Mouse (Mus musculus) hematopoietic stem cell, adult 5-6 weeks (primary cell): ENCODE measurements around the gene Itgav. TPM values are rescaled to one million over a fixed set of nuclear protein-coding genes. Genes with fewer than 3 reads are reported as not detected.
A peak's percentile ranks its signal among the peaks of the same experiment; 100 is the strongest.

Source experiments
- ATAC-seq, 2 experiments: fragments of 125-278 bp in 1 of 2; replicated peaks in 1 of 2; 2 replicates each; pipeline ENCODE4 v1.8.0; 2016 to 2017; ENCODE audit warnings: inconsistent platforms in 2 of 2, mild to moderate bottlenecking in 2 of 2, moderate number of reproducible peaks in 2 of 2, low read depth in 1 of 2, moderate TSS enrichment in 1 of 2; ENCODE audit not compliant: low FRiP score in 2 of 2, poor library complexity in 2 of 2, severe bottlenecking in 2 of 2, insufficient read depth in 1 of 2, low TSS enrichment in 1 of 2
- total RNA-seq: library from RNA; stranded (forward); fragments of 172-1452, 232-1000 nt; gene quantifications from 2 replicates; pipeline ENCODE4 v1.2.3, GENCODE M21; 2017

Itgav gene
- total RNA-seq, 1 experiment from 2014 or later, result 20.8 TPM

DNA sequence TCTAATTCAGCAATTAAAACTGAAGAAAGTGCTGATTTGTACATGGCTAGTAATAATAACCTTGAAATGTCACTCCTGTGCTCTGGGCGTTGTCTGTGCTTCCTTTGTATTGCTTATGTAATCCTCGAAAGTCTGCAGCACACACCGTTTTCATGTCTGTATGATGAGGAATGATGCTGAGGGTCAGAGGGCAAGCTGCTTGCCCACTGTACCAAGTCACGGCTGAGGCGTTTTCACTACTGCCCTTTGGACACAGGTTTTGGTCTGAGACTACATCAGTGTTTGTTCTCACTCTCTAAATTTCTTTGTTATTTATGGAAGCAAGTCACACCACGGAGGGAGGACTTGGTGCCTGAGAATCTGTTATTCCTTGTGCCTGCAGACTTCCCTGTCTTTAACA is 41.9 kb downstream of the Itgav start:
- no peak for ATAC-seq

GRCm38 (mm10) chr2:83766878-83767277 is 42.7 kb downstream of the Itgav start:
- peak; percentile 53 to 58; a peak in 3 of 4 replicates for ATAC-seq

GRCm38 (mm10) chr2:83768311-83769047 is 44.3 kb downstream of the Itgav start:
- no peak for ATAC-seq

GRCm38 (mm10) chr2:83771155-83771812 is 47.1 kb downstream of the Itgav start:
- peak; percentile 87 to 96 for ATAC-seq

DNA sequence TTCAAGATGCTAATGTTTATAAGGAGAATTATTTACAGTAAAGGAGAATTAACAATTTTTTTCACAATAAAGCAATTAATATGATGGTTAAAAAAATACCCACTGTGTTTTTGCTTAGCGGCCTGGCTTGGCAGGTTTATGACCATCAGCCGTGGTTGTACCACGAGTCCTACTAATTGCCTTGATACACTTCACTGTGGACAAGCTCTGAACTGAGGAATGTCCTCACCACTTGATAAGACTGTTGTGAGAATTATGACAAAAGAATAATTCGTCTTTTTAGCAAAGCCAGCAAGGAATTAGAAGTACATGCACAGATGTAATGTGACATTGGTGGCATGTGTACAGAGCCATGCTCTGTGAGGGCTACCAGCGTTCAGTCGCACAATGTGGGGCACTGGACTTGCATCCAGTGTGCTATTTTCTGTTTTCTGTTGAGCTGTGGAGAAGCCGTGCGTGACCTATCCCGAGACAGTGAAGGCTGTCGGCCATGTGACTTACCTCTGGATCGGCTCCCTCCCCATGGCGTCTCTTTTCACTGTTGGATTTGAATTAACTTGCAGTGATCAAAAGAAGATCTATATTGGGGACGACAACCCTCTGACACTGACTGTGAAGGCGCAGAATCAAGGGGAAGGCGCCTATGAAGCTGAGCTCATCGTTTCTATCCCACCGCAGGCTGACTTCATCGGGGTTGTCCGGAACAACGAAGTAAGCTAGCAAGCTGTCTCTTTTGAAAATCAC is 67.3 kb downstream of the Itgav start:
- no peak for ATAC-seq

DNA sequence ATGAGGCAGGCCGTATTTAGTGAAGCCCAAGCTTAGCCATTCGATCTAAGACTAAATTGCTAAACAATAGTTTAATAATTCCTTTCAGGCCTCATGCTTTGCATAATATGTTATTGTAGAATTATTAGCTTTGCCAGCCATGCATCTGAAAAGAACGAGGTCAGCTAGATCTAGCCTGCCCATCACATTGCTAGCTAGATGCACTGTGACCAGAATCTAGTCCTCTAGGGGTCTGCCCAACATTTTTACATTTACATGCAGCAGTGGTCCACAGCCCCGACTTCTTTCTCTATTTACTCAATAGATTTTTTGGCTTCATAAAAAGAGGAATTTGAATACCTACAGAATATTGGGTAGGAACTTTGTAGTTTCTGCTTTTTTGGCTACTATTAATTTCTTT is 67.9 kb downstream of the Itgav start:
- ATAC-seq, result no peak

GRCm38 (mm10) chr2:83795766-83796165 is 71.6 kb downstream of the Itgav start:
- ATAC-seq, result no peak

DNA sequence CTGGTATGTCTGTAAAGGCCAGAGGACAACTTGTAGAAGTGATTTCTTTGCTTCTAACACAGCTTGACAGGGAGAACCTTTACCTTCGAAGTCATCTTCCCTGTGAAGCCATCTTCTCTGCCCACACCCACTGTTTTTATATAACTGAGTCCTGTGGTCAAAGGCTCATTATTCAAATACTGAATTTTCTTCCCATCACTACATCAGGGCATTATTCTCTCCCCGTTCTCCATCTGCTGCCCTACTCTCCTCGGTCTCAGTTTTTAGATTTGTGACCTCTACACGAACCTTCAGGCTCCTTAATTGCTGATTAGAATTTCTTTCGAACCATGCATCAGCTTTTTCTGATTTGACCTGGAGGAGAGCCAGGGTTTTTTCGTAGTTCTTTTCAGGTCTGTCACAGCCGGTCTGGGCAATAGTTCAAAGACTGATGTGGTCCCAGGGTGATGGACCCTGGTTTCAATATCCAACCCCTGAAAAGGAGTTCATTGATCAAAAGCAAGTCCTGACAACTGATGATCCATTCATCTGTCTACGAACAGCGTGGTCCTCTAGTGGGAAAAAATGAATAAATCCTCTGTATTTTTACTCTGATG is 73.8 kb downstream of the Itgav start:
- ATAC-seq, result no peak

DNA sequence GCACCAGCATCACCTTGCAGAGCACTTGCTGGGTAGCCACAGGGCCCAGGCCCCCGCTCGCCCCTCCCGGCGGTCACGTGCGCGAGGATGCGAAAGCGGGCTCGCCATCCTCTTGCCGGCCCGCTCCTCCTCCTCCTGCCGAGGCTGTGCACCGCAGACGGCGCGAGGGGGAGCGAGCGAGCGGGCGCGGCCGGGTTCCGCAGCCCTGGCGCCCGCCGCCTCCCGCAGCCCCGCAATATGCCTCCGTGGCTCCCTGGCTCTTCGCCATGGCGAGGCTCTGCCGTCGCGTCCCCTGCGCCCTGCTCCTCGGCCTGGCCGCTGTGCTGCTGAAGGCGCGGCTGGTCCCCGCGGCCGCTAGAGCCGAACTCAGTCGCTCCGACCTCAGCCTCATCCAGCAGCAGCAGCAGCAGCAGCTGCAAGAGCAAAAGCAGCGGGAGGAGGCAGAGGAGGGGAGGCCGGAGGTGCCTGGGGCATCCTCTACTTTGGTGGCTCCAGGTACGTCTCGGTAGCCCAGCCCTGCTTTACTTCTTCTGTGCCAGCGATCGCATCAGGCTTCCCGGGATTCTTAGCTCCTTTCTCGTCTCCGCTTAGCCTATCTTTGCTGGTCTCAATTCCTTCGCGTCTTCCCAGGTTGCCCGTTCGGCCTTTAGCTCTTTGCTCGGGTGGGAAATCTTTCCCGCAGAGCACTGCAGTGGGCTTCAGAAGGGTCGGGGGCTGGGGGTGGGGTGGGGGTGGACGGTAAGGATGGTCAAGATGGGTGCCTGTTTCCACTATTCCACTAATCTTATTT is 88.5 kb downstream of the Itgav start, which contains the start of gene Fam171b:
Gene Fam171b, plus strand, starts transcription at position 154 of the 790 bp plus-strand sequence.
- peak; percentile 88 to 90 for ATAC-seq

DNA sequence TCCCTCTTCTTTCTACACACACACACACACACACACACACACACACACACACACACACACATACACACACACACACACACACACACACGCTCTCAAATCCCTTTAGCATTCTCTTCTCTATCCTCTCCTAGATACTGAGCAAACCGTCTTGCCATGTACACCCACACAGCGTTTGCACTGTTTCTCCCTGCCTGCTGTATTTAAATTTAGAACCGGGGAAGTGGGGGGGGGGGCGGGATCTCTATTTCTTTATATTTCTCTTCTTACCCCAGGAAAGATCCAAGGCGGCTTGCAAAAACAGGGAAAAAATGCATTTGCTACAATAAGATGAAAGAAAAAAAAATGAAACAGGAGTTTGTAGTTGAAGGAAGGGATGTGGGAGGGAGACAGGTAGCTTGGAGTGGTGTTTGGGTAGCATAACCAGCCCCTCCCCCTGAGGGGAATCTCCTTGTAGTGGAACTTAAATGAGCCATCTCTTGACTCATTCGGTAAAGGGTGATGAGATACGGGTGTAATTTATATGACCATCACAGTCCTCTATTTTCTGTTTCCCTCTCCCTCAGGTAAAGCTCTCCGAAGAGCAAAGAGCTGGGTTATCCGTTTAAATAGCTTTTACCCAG is 89.2 kb downstream of the Itgav start:
- no peak for ATAC-seq

GRCm38 (mm10) chr2:83814009-83814408 is 89.8 kb downstream of the Itgav start:
- ATAC-seq, result no peak

GRCm38 (mm10) chr2:83816147-83816546 is 92.0 kb downstream of the Itgav start:
- no peak for ATAC-seq

DNA sequence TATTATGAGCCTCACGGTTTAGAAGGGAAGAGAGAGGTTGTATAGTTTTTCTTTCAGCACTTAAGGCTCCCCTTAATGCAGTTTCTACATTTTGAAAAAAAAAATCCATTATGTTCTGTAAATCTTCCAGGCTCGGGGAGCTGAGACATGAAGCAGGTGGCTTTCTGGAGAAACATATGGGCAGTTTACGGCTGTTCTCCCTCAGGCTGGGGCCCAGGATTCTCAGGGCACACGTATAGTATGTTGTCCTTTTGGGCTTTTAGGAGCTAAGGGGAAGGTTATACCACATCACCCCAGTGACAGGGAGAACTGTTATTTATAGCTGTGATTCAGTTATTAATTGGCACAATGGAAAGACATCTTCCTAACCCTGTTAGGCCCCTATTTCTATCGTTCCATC is 101.0 kb downstream of the Itgav start:
- ATAC-seq, result no peak

- ATAC-seq, result no peak
Observed at GRCm38 (mm10) chr2:83828895-83829539, 104.8 kb downstream of the Itgav start.

DNA sequence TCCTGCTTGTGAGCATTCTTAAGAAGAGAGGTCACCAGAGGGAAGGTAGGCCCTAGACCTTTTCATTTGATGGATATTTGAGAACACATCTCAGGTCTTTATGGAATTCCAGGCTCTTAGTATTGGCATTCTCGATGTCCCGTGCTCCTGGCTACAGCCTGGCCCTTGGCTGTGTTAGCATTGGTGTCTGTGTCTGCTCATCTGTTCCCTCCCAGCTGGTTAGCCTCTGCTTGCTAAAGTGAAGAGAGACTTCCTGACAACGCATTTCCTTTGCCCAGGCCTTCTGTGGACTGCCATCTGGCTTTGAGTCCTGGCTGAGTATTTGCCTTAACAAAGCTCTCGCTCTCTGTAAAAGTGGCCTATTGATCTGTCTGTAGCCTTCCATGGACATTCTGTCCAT is 108.7 kb downstream of the Itgav start:
- no peak for ATAC-seq

DNA sequence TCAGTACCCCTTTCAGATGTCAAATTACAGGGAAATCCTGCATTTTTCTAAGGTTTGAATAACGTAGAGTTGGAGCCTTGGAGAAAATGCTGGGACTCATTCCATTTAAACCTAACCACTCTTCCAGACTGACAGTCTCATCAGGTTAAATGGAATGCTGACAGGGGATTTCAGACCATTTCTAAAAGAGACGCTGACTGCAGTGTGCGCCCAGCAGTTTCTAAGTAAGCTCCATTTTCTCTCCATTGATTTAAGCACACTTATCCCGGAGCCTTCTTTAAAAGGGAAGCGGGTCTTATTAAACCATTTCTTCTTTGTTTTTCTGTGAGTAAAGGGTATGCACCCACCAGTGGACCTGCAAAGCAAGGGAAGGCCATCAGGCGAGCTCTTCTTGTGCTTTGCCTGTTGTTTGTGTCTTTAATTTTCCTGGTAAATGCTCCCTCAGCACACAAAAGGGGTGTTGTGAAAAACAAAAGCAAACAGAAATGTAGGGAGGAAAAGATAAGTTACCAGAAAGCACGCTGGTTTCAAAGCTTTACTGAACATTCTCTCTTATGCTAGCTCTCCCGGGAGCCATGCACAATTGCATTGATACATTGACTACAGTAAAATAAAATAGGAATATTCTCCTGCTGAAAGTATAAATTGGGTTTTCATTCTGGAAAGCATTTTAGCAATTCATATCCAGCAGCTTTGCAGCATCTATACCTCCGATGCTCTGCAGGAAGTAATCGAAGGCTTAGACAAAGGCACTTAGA is 111.3 kb downstream of the Itgav start:
- ATAC-seq, result no peak
